Mouse (Mus musculus): Measurements from ENCODE around the gene Iqgap2. TPM values are rescaled to one million over a fixed set of nuclear protein-coding genes. Genes with fewer than 3 reads are reported as not detected.

The Iqgap2 gene
- polyA plus RNA-seq, 1 experiment from 2014 or later = 12.7 TPM

GRCm38 (mm10) chr13:95714271-95714975 lies 177.3 kb downstream of the Iqgap2 start:
- DNase-seq (ENCODE audit: low spot score) = no peak

- DNase-seq (ENCODE audit: low spot score) = peak; percentile 56
Measured at GRCm38 (mm10) chr13:95712570-95713268, 179.0 kb downstream of the Iqgap2 start.

GRCm38 (mm10) chr13:95712054-95712453 lies 179.7 kb downstream of the Iqgap2 start:
- no peak for DNase-seq (ENCODE audit: low spot score)

GRCm38 (mm10) chr13:95705589-95705988 lies 186.1 kb downstream of the Iqgap2 start:
- no peak for DNase-seq (ENCODE audit: low spot score)

GRCm38 (mm10) chr13:95703376-95703775 lies 188.3 kb downstream of the Iqgap2 start:
- peak; percentile 15 for DNase-seq (ENCODE audit: low spot score)

- no peak for DNase-seq (ENCODE audit: low spot score)
Measured at GRCm38 (mm10) chr13:95697874-95698273, 193.8 kb downstream of the Iqgap2 start.

GRCm38 (mm10) chr13:95696654-95697163 lies 195.0 kb downstream of the Iqgap2 start, which contains the start of gene F2rl2:
F2rl2 (plus strand) TSS chr13:95696853.
- DNase-seq (ENCODE audit: low spot score) = peak; percentile 57

GRCm38 (mm10) chr13:95696120-95696653 lies 195.5 kb downstream of the Iqgap2 start:
- no peak for DNase-seq (ENCODE audit: low spot score)

GRCm38 (mm10) chr13:95692201-95692600 lies 199.5 kb downstream of the Iqgap2 start:
- no peak for DNase-seq (ENCODE audit: low spot score)

- DNase-seq (ENCODE audit: low spot score) = no peak
Measured at GRCm38 (mm10) chr13:95688576-95688975, 203.1 kb downstream of the Iqgap2 start.

GRCm38 (mm10) chr13:95685736-95686135 lies 206.0 kb downstream of the Iqgap2 start:
- DNase-seq (ENCODE audit: low spot score) = peak; percentile 58

GRCm38 (mm10) chr13:95684656-95685244 lies 207.0 kb downstream of the Iqgap2 start:
- no peak for DNase-seq (ENCODE audit: low spot score)

GRCm38 (mm10) chr13:95679491-95679941 lies 212.2 kb downstream of the Iqgap2 start:
- DNase-seq (ENCODE audit: low spot score) = no peak

GRCm38 (mm10) chr13:95679078-95679477 lies 212.6 kb downstream of the Iqgap2 start:
- no peak for DNase-seq (ENCODE audit: low spot score)

- DNase-seq (ENCODE audit: low spot score) = no peak
Measured at GRCm38 (mm10) chr13:95672372-95672771, 219.3 kb downstream of the Iqgap2 start.

- no peak for DNase-seq (ENCODE audit: low spot score)
Measured at GRCm38 (mm10) chr13:95671108-95671897, 220.4 kb downstream of the Iqgap2 start.

GRCm38 (mm10) chr13:95670534-95670933 lies 221.2 kb downstream of the Iqgap2 start:
- no peak for DNase-seq (ENCODE audit: low spot score)

GRCm38 (mm10) chr13:95667260-95667659 lies 224.5 kb downstream of the Iqgap2 start:
- no peak for DNase-seq (ENCODE audit: low spot score)

- DNase-seq (ENCODE audit: low spot score) = no peak
Measured at GRCm38 (mm10) chr13:95665644-95666356, 225.9 kb downstream of the Iqgap2 start.

- no peak for DNase-seq (ENCODE audit: low spot score)
Measured at GRCm38 (mm10) chr13:95663834-95664233, 227.9 kb downstream of the Iqgap2 start.
